Mouse (Mus musculus) induced T-regulatory cell, adult 2 months (primary cell): ENCODE results near the gene Gm13040.
"Not testable (repeated sequence)": the region's sequence is repeated elsewhere in the genome, so short reads cannot be mapped to it uniquely, and the experiment has no call there.

ENCODE experiments used
- DNase-seq: peaks from one replicate; pipeline ENCODE4 v3.0.0-alpha.2; 2012; ENCODE audit warnings: low read depth

Gm13040 gene

GRCm38 (mm10) chr4:143535654-143536053, at the start of gene Gm13040:
Gm13040 (plus strand) TSS chr4:143535954.
- not testable (repeated sequence) for DNase-seq

GRCm38 (mm10) chr4:143511043-143511442, 24.7 kb upstream of the Gm13040 start, which contains the start of gene Gm13043:
Gm13043 (plus strand) TSS chr4:143511343.
- DNase-seq = no peak

- DNase-seq = not testable (repeated sequence)
Measured at GRCm38 (mm10) chr4:143551400-143551799, 15.6 kb downstream of the Gm13040 start, which contains the start of the genes BC080695 and Gm13057. BC080695 (plus strand) TSS chr4:143551700. Gm13057 (plus strand) TSS chr4:143551709.
